9 mouse cellular contexts compared by ENCODE assay signal in genomic region chr14:101842521-101842920, GRCm38 (mm10).
DNase-seq lines count a peak whose midpoint lies in the region; ATAC-seq lines count a peak whose summit lies in the region.
"Had no signal": no experiment of that assay in that cellular context is flagged by ENCODE, and none has a peak within 500 bp of the region (broad histone marks: within the 10 kb centered on the region; RNA-seq: fewer than 3 reads in every experiment).

No protein-coding gene starts in this region.

- peak overlapping the region; percentile 62 for H3K9ac ChIP-seq in heart, embryonic 14.5 days (ENCODE audit: low read length)
- no peak overlapping the region for H3K9ac ChIP-seq in heart, embryonic 11.5 days (ENCODE audit: low read depth, low read length)
- H3K9ac ChIP-seq in hindbrain, embryonic 14.5 days: no peak overlapping the region

- peak overlapping the region; percentile 4 to 40; a peak in 3 of 4 replicates for H3K4me3 ChIP-seq in heart, embryonic 14.5 days (ENCODE audit: control insufficient read depth in 1 of 2, insufficient read depth in 1 of 2, low read depth in 1 of 2, low read length in 2 of 2)
- H3K4me3 ChIP-seq in heart, embryonic 11.5 days (ENCODE audit: low read depth, low read length): no peak overlapping the region
- no peak overlapping the region for H3K4me3 ChIP-seq in hindbrain, embryonic 14.5 days (replicated peaks; ENCODE audit: low read length)

- DNase-seq in B cell, adult 2 months: peak; percentile 3 to 6
- peak; percentile 47 for DNase-seq in lung, postnatal 25 days (ENCODE audit: low spot score)
- no peak for DNase-seq in testis, postnatal 10 days (ENCODE audit: low spot score)
- no peak for DNase-seq in frontal cortex, adult 2 months (ENCODE audit: extremely low spot score in 1 of 2, low spot score in 1 of 2)
- DNase-seq in hindbrain, embryonic 14.5 days (ENCODE audit: low spot score): no peak

- 75% methylated on average over 6 of the region's 6 CpGs for WGBS in heart, embryonic 14.5 days
- WGBS in heart, embryonic 11.5 days (ENCODE audit: insufficient replicate concordance): 81% methylated on average over 6 of the region's 6 CpGs
- WGBS in hindbrain, embryonic 14.5 days: 89% methylated on average over 6 of the region's 6 CpGs

- H3K4me1 ChIP-seq in heart, embryonic 14.5 days (ENCODE audit: control insufficient read depth in 2 of 2, insufficient read depth in 2 of 2, low read length in 2 of 2): peaks cover 36 to 55% of the 10 kb centered on the region in 2 experiments
- H3K4me1 ChIP-seq in heart, embryonic 11.5 days (ENCODE audit: control insufficient read depth, insufficient read depth, low read length): peaks cover 19% of the 10 kb centered on the region
- H3K4me1 ChIP-seq in hindbrain, embryonic 14.5 days (replicated peaks; ENCODE audit: control insufficient read depth, insufficient read depth, low read length): no peaks in the 10 kb centered on the region

- H3K27me3 ChIP-seq in heart, embryonic 14.5 days (ENCODE audit: control insufficient read depth, insufficient read depth, low read length): no peaks in the 10 kb centered on the region
- H3K27me3 ChIP-seq in heart, embryonic 11.5 days (ENCODE audit: control insufficient read depth, insufficient read depth, low read length): no peaks in the 10 kb centered on the region
- no peaks in the 10 kb centered on the region for H3K27me3 ChIP-seq in hindbrain, embryonic 14.5 days (ENCODE audit: control insufficient read depth, insufficient read depth, low read length)

- H3K27ac ChIP-seq in heart, embryonic 14.5 days (replicated peaks in 1 of 2; ENCODE audit: control insufficient read depth in 1 of 2, insufficient read depth in 1 of 2, low read depth in 2 of 2, low read length in 2 of 2): peak overlapping the region; percentile 16 to 54; a peak in 1 of 4 replicates
- no peak overlapping the region for H3K27ac ChIP-seq in heart, embryonic 11.5 days (ENCODE audit: low read depth, low read length)
- H3K27ac ChIP-seq in hindbrain, embryonic 14.5 days: no peak overlapping the region

- no peaks in the 10 kb centered on the region for H3K9me3 ChIP-seq in heart, embryonic 14.5 days (ENCODE audit: control insufficient read depth, low read length)
- no peaks in the 10 kb centered on the region for H3K9me3 ChIP-seq in heart, embryonic 11.5 days (replicated peaks; ENCODE audit: control insufficient read depth, low read length)
- no peaks in the 10 kb centered on the region for H3K9me3 ChIP-seq in hindbrain, embryonic 14.5 days (ENCODE audit: control insufficient read depth, low read length)

- no peaks in the 10 kb centered on the region for H3K36me3 ChIP-seq in heart, embryonic 14.5 days (ENCODE audit: control insufficient read depth, insufficient read depth, low read length)
- H3K36me3 ChIP-seq in heart, embryonic 11.5 days (ENCODE audit: control insufficient read depth, insufficient read depth, low read length): no peaks in the 10 kb centered on the region
- H3K36me3 ChIP-seq in hindbrain, embryonic 14.5 days (replicated peaks; ENCODE audit: control insufficient read depth, insufficient read depth): no peaks in the 10 kb centered on the region

- peak overlapping the region; percentile 66 for H3K4me2 ChIP-seq in heart, embryonic 14.5 days (ENCODE audit: low read length)
- no peak overlapping the region for H3K4me2 ChIP-seq in heart, embryonic 11.5 days
- no peak overlapping the region for H3K4me2 ChIP-seq in hindbrain, embryonic 14.5 days (replicated peaks)

- ATAC-seq in heart, embryonic 14.5 days (ENCODE audit: insufficient number of reproducible peaks, insufficient read depth, low FRiP score, low read depth): no peak
- no peak for ATAC-seq in heart, embryonic 11.5 days (replicated peaks; ENCODE audit: insufficient number of reproducible peaks, low FRiP score, low TSS enrichment)
- ATAC-seq in hematopoietic stem cell, adult 5-6 weeks (replicated peaks in 1 of 2; ENCODE audit: insufficient read depth in 1 of 2, low FRiP score in 2 of 2, low TSS enrichment in 1 of 2, low read depth in 1 of 2, poor library complexity in 2 of 2, severe bottlenecking in 2 of 2): peak; percentile 75 to 77
- no peak for ATAC-seq in hindbrain, embryonic 14.5 days (ENCODE audit: low FRiP score)
- ATAC-seq: inflammation-experienced regulatory T-cells, adult 6 months had no signal

Comparison
In these comparisons a context has a peak if more than half of its experiments do, and no peak if none do; other contexts are left out.
1. H3K27ac ChIP-seq: peak in heart, embryonic 14.5 days (2 of 2); none in heart, embryonic 11.5 days (single experiment) and hindbrain, embryonic 14.5 days (single experiment).
2. H3K4me3 ChIP-seq: peak in heart, embryonic 14.5 days (2 of 2); none in heart, embryonic 11.5 days (single experiment) and hindbrain, embryonic 14.5 days (single experiment).
3. ATAC-seq: peak in hematopoietic stem cell, adult 5-6 weeks (2 of 2); none in heart, embryonic 14.5 days (single experiment), heart, embryonic 11.5 days (single experiment) and hindbrain, embryonic 14.5 days (single experiment).
4. DNase-seq: peak in B cell, adult 2 months (2 of 2) and lung, postnatal 25 days (single experiment); none in testis, postnatal 10 days (single experiment), frontal cortex, adult 2 months (0 of 2) and hindbrain, embryonic 14.5 days (single experiment).